Mouse (Mus musculus) liver, embryonic 15.5 days (tissue): ENCODE measurements around the gene Disp3. TPM values are rescaled to one million over a fixed set of nuclear protein-coding genes. Genes with fewer than 3 reads are reported as not detected.

Experiments used
- ATAC-seq: fragments of 200-750 bp; cut with Nextera tagmentation; 2 replicates; pipeline ENCODE4 v1.8.0; 2017; ENCODE audit warnings: moderate number of reproducible peaks, mild to moderate bottlenecking, moderate library complexity; ENCODE audit not compliant: insufficient read depth
- H3K27ac ChIP-seq: fragments of 300-500 bp; sonication (generic); replicated peaks from 2 replicates; pipeline ENCODE4 v1.5.1; 2015; ENCODE audit warnings: mild to moderate bottlenecking, inconsistent platforms
- H3K27me3 ChIP-seq: fragments of 300-500 bp; sonication (generic); 2 replicates; pipeline ENCODE4 v1.6.1; 2015; ENCODE audit warnings: mild to moderate bottlenecking, inconsistent platforms
- H3K36me3 ChIP-seq: fragments of 300-500 bp; sonication (generic); replicated peaks from 2 replicates; pipeline ENCODE4 v1.6.1; 2015; ENCODE audit warnings: moderate library complexity, mild to moderate bottlenecking, inconsistent platforms
- H3K4me1 ChIP-seq: fragments of 300-500 bp; sonication (generic); replicated peaks from 2 replicates; pipeline ENCODE4 v1.6.1; 2015; ENCODE audit warnings: inconsistent platforms
- H3K4me2 ChIP-seq: fragments of 300-500 bp; sonication (generic); 2 replicates; pipeline ENCODE4 v1.6.1; 2015; ENCODE audit warnings: moderate library complexity, mild to moderate bottlenecking, inconsistent platforms
- H3K4me3 ChIP-seq: fragments of 300-500 bp; sonication (generic); replicated peaks from 2 replicates; pipeline ENCODE4 v1.5.1; 2015; ENCODE audit warnings: mild to moderate bottlenecking, inconsistent platforms
- H3K9ac ChIP-seq: fragments of 300-500 bp; sonication (generic); 2 replicates; pipeline ENCODE4 v1.6.1; 2015; ENCODE audit warnings: moderate library complexity, mild to moderate bottlenecking, inconsistent platforms
- H3K9me3 ChIP-seq: fragments of 300-500 bp; sonication (generic); replicated peaks from 2 replicates; pipeline ENCODE4 v1.6.1; 2016; ENCODE audit warnings: inconsistent platforms
- WGBS: fragments of 180-500 bp; shearing (Covaris S2); methylation state at CpG from one replicate; pipeline ENCODE4 v1.1.7; 2015; ENCODE audit warnings: mixed read lengths; ENCODE audit not compliant: insufficient replicate concordance; 5-methylcytosine and 5-hydroxymethylcytosine counted together
- polyA plus RNA-seq: library from polyadenylated mRNA; unstranded; fragments of >200 nt; fragmentation: Nextera tagmentation; extraction: Ambion mirVana; gene quantifications from 2 replicates; pipeline ENCODE4 v1.2.1, GENCODE M21; 2015

Gene Disp3
- polyA plus RNA-seq, 1 experiment from 2014 or later = not detected

DNA sequence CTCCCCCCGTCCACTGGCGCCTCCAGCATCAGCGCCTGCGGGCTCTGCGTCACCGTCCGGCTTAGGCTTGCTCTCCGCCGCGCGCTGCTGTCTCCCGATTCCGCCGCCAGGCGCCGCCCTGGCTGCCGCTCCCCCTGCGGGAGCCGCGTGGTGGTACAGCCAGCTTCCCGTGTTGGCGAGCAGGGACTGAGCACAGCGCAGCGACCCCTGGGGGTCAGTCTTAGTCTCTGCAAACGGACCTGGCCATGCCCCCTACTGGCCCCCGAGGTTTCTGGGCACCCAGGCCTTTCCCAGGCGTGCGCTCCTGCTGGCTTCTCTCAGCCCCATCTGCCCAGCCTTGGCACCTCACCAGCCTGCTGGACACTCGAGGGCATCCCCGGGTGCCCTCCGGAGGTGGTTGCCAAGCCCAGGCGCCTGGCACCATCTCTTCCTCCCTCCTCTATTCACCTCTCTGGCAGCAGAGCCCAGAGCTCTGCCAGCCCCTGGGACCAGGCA lies 337 bp upstream of the Disp3 start:
- H3K4me1 ChIP-seq = 0 out of 2 replicates have a peak, but pooled peaks cover 6% of the 10 kb centered on the region
- H3K36me3 ChIP-seq = no peaks in the 10 kb centered on the region
- H3K4me2 ChIP-seq = peak overlapping the region; percentile 42
- WGBS = 2% methylated on average over 32 of the region's 32 CpGs
- no peaks in the 10 kb centered on the region for H3K9me3 ChIP-seq
- H3K9ac ChIP-seq = no peak overlapping the region
- H3K27ac ChIP-seq = no peak overlapping the region
- peaks cover 55% of the 10 kb centered on the region for H3K27me3 ChIP-seq
- H3K4me3 ChIP-seq = peak overlapping the region; percentile 20
- peak; percentile 56 for ATAC-seq

DNA sequence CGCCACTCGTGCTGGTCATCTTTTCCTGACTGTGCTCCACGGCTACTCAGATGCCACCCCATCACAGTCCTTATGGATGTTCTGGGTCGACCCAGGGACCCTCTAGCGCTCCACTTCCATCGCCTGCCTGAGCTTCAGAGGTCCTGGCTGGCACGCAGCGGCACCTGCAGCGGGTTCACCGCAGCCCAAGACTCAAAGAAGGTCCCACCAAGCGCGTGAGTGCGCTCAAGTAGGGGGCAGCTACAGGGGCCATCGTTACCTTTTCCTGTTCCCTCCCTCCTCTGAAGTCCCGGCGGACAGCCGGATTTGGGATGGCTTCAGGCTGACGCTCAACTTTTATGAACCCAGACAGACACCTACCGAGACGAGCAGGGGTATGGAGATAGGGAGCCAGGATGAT lies 724 bp downstream of the Disp3 start:
- H3K4me2 ChIP-seq = no peak overlapping the region
- ATAC-seq = no peak
- no peak overlapping the region for H3K4me3 ChIP-seq
- peaks cover 55% of the 10 kb centered on the region for H3K27me3 ChIP-seq
- no peaks in the 10 kb centered on the region for H3K36me3 ChIP-seq
- no peak overlapping the region for H3K9ac ChIP-seq
- H3K9me3 ChIP-seq = no peaks in the 10 kb centered on the region
- no peak overlapping the region for H3K27ac ChIP-seq
- 3% methylated on average over 20 of the region's 20 CpGs for WGBS
- H3K4me1 ChIP-seq = 0 out of 2 replicates have a peak, but pooled peaks cover 6% of the 10 kb centered on the region

GRCm38 (mm10) chr4:148286226-148287031 lies 1.3 kb downstream of the Disp3 start:
- Histone ChIP-seq H3K36me3 (no peaks in the 10 kb centered on the region), H3K9ac (no peak overlapping the region), H3K4me1 (0 out of 2 replicates have a peak, but pooled peaks cover 6% of the 10 kb centered on the region), H3K4me3 (no peak overlapping the region), H3K4me2 (no peak overlapping the region), H3K27me3 (peaks cover 55% of the 10 kb centered on the region), H3K27ac (no peak overlapping the region), H3K9me3 (no peaks in the 10 kb centered on the region)
- ATAC-seq = no peak
- WGBS = 17% methylated on average over 22 of the region's 22 CpGs

DNA sequence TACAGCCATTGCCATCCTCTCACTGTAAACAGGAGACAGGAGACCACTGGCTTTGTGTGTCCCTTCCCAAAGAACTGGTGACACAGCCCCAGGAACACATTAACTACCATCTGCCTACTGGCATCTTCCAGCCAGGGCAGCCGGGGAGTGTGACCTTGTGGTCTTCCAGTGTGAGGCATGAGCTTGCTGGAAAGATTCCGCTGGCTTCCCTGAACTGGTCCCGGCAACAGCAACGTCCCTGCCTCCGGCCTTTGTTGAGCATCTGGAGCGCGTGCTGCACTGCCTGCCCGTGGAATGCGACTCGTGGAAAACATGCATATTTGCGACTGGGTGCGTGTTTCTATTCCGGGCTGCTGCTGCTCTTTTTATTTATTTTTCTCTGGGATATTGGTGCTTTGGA lies 3.5 kb downstream of the Disp3 start:
- H3K27ac ChIP-seq = no peak overlapping the region
- no peak for ATAC-seq
- no peaks in the 10 kb centered on the region for H3K36me3 ChIP-seq
- no peaks in the 10 kb centered on the region for H3K9me3 ChIP-seq
- H3K27me3 ChIP-seq = peaks cover 55% of the 10 kb centered on the region
- 0 out of 2 replicates have a peak, but pooled peaks cover 6% of the 10 kb centered on the region for H3K4me1 ChIP-seq
- WGBS = 53% methylated on average over 13 of the region's 13 CpGs
- no peak overlapping the region for H3K9ac ChIP-seq
- H3K4me2 ChIP-seq = no peak overlapping the region
- no peak overlapping the region for H3K4me3 ChIP-seq

DNA sequence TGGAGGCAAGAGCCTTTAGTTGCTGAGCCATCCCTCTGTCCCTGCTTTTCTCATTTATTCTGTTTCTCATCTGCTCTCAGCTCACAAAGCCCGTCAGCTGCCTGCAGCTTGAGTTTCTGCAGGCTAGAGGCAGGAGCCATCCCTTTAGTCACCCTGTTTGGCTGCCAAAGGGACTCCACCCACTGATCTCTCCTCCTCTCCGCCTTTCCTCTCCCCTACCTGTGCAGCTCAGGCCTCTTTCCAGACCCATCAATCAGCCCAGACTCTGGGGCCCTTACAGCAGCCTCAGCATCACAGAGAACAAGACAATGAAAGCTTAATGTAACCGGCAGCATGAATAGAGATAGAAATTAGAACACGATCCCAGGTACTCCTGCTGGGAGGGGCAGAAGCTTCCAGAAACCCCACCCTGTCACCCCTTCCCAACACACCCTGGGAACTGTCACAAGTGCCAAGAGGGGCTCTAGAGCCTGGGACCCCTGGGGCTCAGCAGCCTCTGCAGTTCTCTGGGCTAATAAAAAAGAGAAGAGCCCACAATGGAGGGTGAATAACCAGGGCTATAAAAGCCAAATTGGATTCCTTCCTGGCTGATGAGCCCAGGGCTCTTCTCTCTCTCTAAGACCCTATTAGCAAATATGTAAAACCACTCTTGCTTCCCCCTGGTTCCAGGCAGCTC lies 10.8 kb downstream of the Disp3 start:
- no peaks in the 10 kb centered on the region for H3K36me3 ChIP-seq
- no peaks in the 10 kb centered on the region for H3K9me3 ChIP-seq
- no peak overlapping the region for H3K27ac ChIP-seq
- H3K4me1 ChIP-seq = no peaks in the 10 kb centered on the region
- WGBS = 17% methylated on average over 4 of the region's 4 CpGs
- H3K4me2 ChIP-seq = no peak overlapping the region
- ATAC-seq = no peak
- peaks cover 23% of the 10 kb centered on the region for H3K27me3 ChIP-seq
- H3K4me3 ChIP-seq = no peak overlapping the region
- H3K9ac ChIP-seq = no peak overlapping the region

DNA sequence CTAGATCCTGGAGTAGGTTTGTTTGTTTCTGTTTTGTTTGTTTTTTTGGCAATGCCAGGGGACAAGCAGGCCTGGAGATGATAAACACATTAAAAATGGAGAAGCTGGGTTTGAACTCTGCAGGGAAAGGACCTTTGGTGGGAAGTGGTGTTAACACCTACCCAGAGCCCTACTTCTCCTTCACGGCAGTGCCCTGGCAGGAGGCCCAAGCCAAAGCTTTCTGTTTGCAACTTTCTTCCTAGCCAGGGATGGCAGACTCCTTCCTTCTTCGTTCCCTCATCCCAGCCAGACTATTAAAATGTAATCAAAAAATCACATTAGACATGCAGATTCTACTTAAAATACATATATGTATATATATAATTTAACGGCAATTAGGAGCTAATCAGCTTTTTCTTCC lies 13.1 kb downstream of the Disp3 start:
- H3K9me3 ChIP-seq = no peaks in the 10 kb centered on the region
- no peak overlapping the region for H3K9ac ChIP-seq
- H3K4me2 ChIP-seq = no peak overlapping the region
- no peak overlapping the region for H3K4me3 ChIP-seq
- peaks cover 46% of the 10 kb centered on the region for H3K27me3 ChIP-seq
- WGBS = 40% methylated on average over 3 of the region's 3 CpGs
- H3K27ac ChIP-seq = no peak overlapping the region
- no peaks in the 10 kb centered on the region for H3K36me3 ChIP-seq
- no peaks in the 10 kb centered on the region for H3K4me1 ChIP-seq
- ATAC-seq = no peak

- Histone ChIP-seq H3K4me3 (no peak overlapping the region), H3K9ac (no peak overlapping the region), H3K27me3 (peaks cover 47% of the 10 kb centered on the region), H3K4me2 (no peak overlapping the region), H3K36me3 (no peaks in the 10 kb centered on the region), H3K4me1 (no peaks in the 10 kb centered on the region), H3K9me3 (no peaks in the 10 kb centered on the region), H3K27ac (no peak overlapping the region)
- WGBS = 5% methylated on average over 2 of the region's 2 CpGs
- no peak for ATAC-seq
Observed at GRCm38 (mm10) chr4:148273229-148273628, 14.5 kb downstream of the Disp3 start.

GRCm38 (mm10) chr4:148271656-148272055 lies 16.1 kb downstream of the Disp3 start:
- H3K27ac ChIP-seq = no peak overlapping the region
- ATAC-seq = no peak
- no peaks in the 10 kb centered on the region for H3K9me3 ChIP-seq
- no peak overlapping the region for H3K4me2 ChIP-seq
- H3K4me1 ChIP-seq = no peaks in the 10 kb centered on the region
- no peaks in the 10 kb centered on the region for H3K36me3 ChIP-seq
- H3K27me3 ChIP-seq = peaks cover 47% of the 10 kb centered on the region
- 3% methylated on average over 39 of the region's 39 CpGs for WGBS
- H3K4me3 ChIP-seq = no peak overlapping the region
- no peak overlapping the region for H3K9ac ChIP-seq

DNA sequence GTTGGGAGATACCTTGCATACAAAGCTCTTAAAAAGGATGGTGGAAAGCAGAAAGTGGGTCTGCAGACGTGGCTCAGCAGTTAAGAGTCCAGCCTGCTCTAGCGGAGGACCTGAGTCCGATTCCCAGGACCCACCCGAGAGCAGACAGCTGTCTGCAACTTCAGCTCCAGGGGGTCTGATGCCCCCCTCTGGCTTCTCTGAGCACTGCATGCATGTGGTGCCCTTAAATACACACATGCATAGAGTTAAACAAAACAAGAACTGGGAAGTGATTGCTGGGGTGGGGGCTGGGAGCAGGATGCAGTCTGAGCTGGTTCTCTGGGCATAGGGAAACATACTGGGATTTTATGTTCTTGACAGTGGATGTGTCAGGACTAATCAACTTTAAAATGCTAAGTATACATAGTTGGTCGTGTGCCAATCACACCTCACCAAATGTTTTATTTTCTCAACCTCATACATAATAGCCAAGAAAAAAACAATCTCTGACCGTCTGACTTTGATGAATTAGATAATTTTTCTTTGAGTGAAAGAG lies 20.7 kb downstream of the Disp3 start:
- no peaks in the 10 kb centered on the region for H3K36me3 ChIP-seq
- H3K4me1 ChIP-seq = no peaks in the 10 kb centered on the region
- ATAC-seq = no peak
- no peak overlapping the region for H3K27ac ChIP-seq
- H3K27me3 ChIP-seq = peaks cover 24% of the 10 kb centered on the region
- no peaks in the 10 kb centered on the region for H3K9me3 ChIP-seq
- no peak overlapping the region for H3K4me3 ChIP-seq
- H3K4me2 ChIP-seq = no peak overlapping the region
- H3K9ac ChIP-seq = no peak overlapping the region
- 67% methylated on average over 6 of the region's 6 CpGs for WGBS

DNA sequence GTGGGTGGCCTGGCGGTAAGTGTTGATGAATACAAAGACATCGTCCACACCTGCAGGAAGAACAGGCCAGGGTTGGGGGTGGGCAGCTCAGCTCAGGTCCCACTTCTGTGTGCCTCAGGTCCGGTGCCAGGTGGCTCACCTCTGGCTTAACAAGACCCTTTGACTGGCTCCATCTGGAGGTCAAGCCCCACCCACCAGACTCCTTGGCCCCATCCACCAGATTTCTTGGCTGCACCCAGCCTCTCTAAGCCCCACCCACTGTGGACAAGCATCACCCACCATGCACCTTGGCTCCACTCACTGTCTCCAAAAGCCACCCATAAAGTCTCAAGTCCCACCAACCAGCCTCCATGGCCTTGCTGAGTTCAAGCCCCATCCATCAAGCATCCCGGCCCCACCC lies 27.8 kb downstream of the Disp3 start:
- no peaks in the 10 kb centered on the region for H3K27me3 ChIP-seq
- no peak overlapping the region for H3K4me2 ChIP-seq
- H3K9me3 ChIP-seq = no peaks in the 10 kb centered on the region
- H3K4me1 ChIP-seq = no peaks in the 10 kb centered on the region
- no peak overlapping the region for H3K9ac ChIP-seq
- no peak for ATAC-seq
- H3K27ac ChIP-seq = no peak overlapping the region
- H3K4me3 ChIP-seq = no peak overlapping the region
- 63% methylated on average over 4 of the region's 4 CpGs for WGBS
- H3K36me3 ChIP-seq = no peaks in the 10 kb centered on the region

DNA sequence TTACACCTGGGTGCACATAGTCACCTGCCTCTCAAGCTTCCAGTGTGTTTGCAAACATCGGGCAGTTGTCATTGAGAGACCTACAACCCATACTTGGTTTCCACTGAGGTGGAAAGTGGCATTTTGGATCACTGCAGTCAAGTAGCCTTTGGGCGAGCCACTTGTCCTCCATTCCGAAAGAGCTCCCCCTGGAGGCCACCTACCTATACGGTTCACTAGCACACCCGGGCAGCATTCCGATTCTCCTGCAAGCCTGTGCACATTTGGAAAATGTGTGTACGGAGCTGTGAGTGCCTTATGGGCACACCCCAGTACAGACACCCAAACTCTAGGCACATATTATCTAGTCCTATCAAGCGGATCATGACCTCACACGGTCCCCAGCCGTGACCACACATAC lies 38.4 kb downstream of the Disp3 start:
- Histone ChIP-seq H3K4me2 (no peak overlapping the region), H3K4me3 (no peak overlapping the region), H3K4me1 (no peaks in the 10 kb centered on the region), H3K9me3 (no peaks in the 10 kb centered on the region; the same call in 1 of the 2 replicates), H3K27me3 (no peaks in the 10 kb centered on the region), H3K27ac (no peak overlapping the region), H3K9ac (no peak overlapping the region), H3K36me3 (no peaks in the 10 kb centered on the region)
- 34% methylated on average over 10 of the region's 10 CpGs for WGBS
- ATAC-seq = peak; percentile 22; the same call in 1 of the 2 replicates
